Mouse (Mus musculus) CH12.LX (cell line): Measurements from ENCODE around the gene Tob1. TPM values are rescaled to one million over a fixed set of nuclear protein-coding genes. Genes with fewer than 3 reads are reported as not detected.

Experiments
- DNase-seq: peaks from one replicate; pipeline ENCODE4 v3.0.0-alpha.2; 2013; ENCODE audit errors: extremely low read depth
- H3K27ac ChIP-seq: 2 replicates; pipeline ENCODE4 v1.5.1; 2012; ENCODE audit warnings: low read depth, mild to moderate bottlenecking, control low read depth, moderate library complexity; ENCODE audit not compliant: insufficient read depth
- H3K27me3 ChIP-seq: replicated peaks from 2 replicates; pipeline ENCODE3; 2012; ENCODE audit warnings: inconsistent platforms
- H3K36me3 ChIP-seq, 2 experiments: replicated peaks in 1 of 2; 2 replicates each; pipeline versions ENCODE3 to v1.6.1; 2012; ENCODE audit warnings: inconsistent platforms in 1 of 2, low read length in 1 of 2, mild to moderate bottlenecking in 1 of 2, mixed read lengths in 1 of 2, moderate library complexity in 1 of 2; ENCODE audit not compliant: control insufficient read depth in 1 of 2, insufficient read depth in 1 of 2
- H3K4me1 ChIP-seq, 2 experiments: 2 replicates each; pipeline ENCODE4 v1.6.1; 2012; ENCODE audit warnings: inconsistent platforms in 1 of 2, moderate library complexity in 1 of 2; ENCODE audit not compliant: insufficient read depth in 2 of 2, control insufficient read depth in 1 of 2
- H3K4me2 ChIP-seq: 2 replicates; pipeline ENCODE4 v1.6.1; 2012; ENCODE audit warnings: low read depth, mild to moderate bottlenecking, control low read depth; ENCODE audit not compliant: poor library complexity, insufficient read depth, severe bottlenecking
- H3K4me3 ChIP-seq, 3 experiments: fragments of 150-350 bp in 1 of 3; sonication (generic) in 1 of 3; replicated peaks in 1 of 3; 2 replicates each; pipeline versions ENCODE3 to v1.5.1; 2011 to 2012; ENCODE audit warnings: low read depth in 2 of 3, low read length in 2 of 3, mild to moderate bottlenecking in 2 of 3, moderate library complexity in 2 of 3, control low read depth in 1 of 3, improper control_type of control experiment in 1 of 3, inconsistent platforms in 1 of 3, mixed read lengths in 1 of 3; ENCODE audit not compliant: poor library complexity in 1 of 3
- H3K79me2 ChIP-seq: replicated peaks from 2 replicates; pipeline ENCODE4 v1.6.1; 2012; ENCODE audit warnings: mild to moderate bottlenecking, moderate library complexity; ENCODE audit not compliant: control insufficient read depth, poor library complexity, insufficient read depth, severe bottlenecking; ENCODE audit errors: extremely low read depth
- H3K9ac ChIP-seq: 2 replicates; pipeline ENCODE4 v1.6.1; 2012; ENCODE audit warnings: low read depth, mild to moderate bottlenecking, control low read depth, moderate library complexity; ENCODE audit not compliant: insufficient read depth
- H3K9me3 ChIP-seq: replicated peaks from 2 replicates; pipeline ENCODE3; 2012; ENCODE audit warnings: low read length, inconsistent platforms, mixed read lengths
- BHLHE40 ChIP-seq: IDR thresholded peaks from 2 replicates; pipeline ENCODE4 v1.6.1; 2011; ENCODE audit warnings: mild to moderate bottlenecking, low read depth, low read length, improper control_type of control experiment
- CHD2 ChIP-seq: IDR thresholded peaks from 2 replicates; pipeline ENCODE4 v1.6.1; 2011; ENCODE audit warnings: low read length, improper control_type of control experiment
- CTCF ChIP-seq, 2 experiments: IDR thresholded peaks in 1 of 2; conservative IDR thresholded peaks in 1 of 2; 2 replicates each; pipeline ENCODE4 v1.5.1; 2011 to 2012; ENCODE audit warnings: low read depth in 2 of 2, low read length in 2 of 2, improper control_type of control experiment in 1 of 2, inconsistent platforms in 1 of 2, mild to moderate bottlenecking in 1 of 2, moderate library complexity in 1 of 2
- E2F4 ChIP-seq: IDR thresholded peaks from 2 replicates; pipeline ENCODE4 v1.6.1; 2011; ENCODE audit warnings: low read depth, low read length, improper control_type of control experiment; ENCODE audit not compliant: insufficient replicate concordance
- ELF1 ChIP-seq: IDR thresholded peaks from 2 replicates; pipeline ENCODE4 v1.6.1; 2014; ENCODE audit warnings: low read depth, mild to moderate bottlenecking, inconsistent platforms, low read length, improper control_type of control experiment
- HCFC1 ChIP-seq: IDR thresholded peaks from 2 replicates; pipeline ENCODE4 v1.6.1; 2012; ENCODE audit warnings: low read depth, mild to moderate bottlenecking, inconsistent platforms, low read length, improper control_type of control experiment
- JUN ChIP-seq: IDR thresholded peaks from 2 replicates; pipeline ENCODE4 v1.6.1; 2011; ENCODE audit warnings: low read depth, mild to moderate bottlenecking, low read length, improper control_type of control experiment, moderate library complexity; ENCODE audit not compliant: insufficient read depth
- JUND ChIP-seq: conservative IDR thresholded peaks from 2 replicates; pipeline ENCODE4 v1.6.1; 2011; ENCODE audit warnings: low read depth, low read length, improper control_type of control experiment
- KAT2A ChIP-seq: IDR thresholded peaks from 2 replicates; pipeline ENCODE4 v1.6.1; 2012; ENCODE audit warnings: low read length, improper control_type of control experiment, inconsistent platforms; ENCODE audit not compliant: insufficient replicate concordance
- MAFK ChIP-seq: IDR thresholded peaks from 2 replicates; pipeline ENCODE4 v1.6.1; 2011; ENCODE audit warnings: low read length, improper control_type of control experiment; ENCODE audit not compliant: insufficient replicate concordance
- MAX ChIP-seq: IDR thresholded peaks from 2 replicates; pipeline ENCODE4 v1.6.1; 2011; ENCODE audit warnings: low read length, improper control_type of control experiment
- MAZ ChIP-seq: IDR thresholded peaks from 2 replicates; pipeline ENCODE4 v1.6.1; 2012; ENCODE audit warnings: low read depth, mild to moderate bottlenecking, inconsistent platforms, low read length, improper control_type of control experiment, moderate library complexity
- MEF2A ChIP-seq: IDR thresholded peaks from 2 replicates; pipeline ENCODE4 v1.6.1; 2014; ENCODE audit warnings: low read depth, mild to moderate bottlenecking, inconsistent platforms, low read length, improper control_type of control experiment, borderline replicate concordance
- MXI1 ChIP-seq: IDR thresholded peaks from 2 replicates; pipeline ENCODE4 v1.6.1; 2011; ENCODE audit warnings: mild to moderate bottlenecking, low read depth, low read length, improper control_type of control experiment
- MYC ChIP-seq: IDR thresholded peaks from 2 replicates; pipeline ENCODE4 v1.6.1; 2011; ENCODE audit warnings: low read depth, mild to moderate bottlenecking, improper control_type of control experiment, low read length
- NELFE ChIP-seq: IDR thresholded peaks from 2 replicates; pipeline ENCODE4 v1.6.1; 2011; ENCODE audit warnings: low read depth, low read length, improper control_type of control experiment
- NRF1 ChIP-seq: IDR thresholded peaks from 2 replicates; pipeline ENCODE4 v1.6.1; 2014; ENCODE audit warnings: low read depth, mild to moderate bottlenecking, inconsistent platforms, low read length, improper control_type of control experiment, moderate library complexity
- POLR2A ChIP-seq: IDR thresholded peaks from 2 replicates; pipeline ENCODE4 v1.6.1; 2011; ENCODE audit warnings: low read depth, mild to moderate bottlenecking, improper control_type of control experiment, low read length
- POLR2AphosphoS2 ChIP-seq: IDR thresholded peaks from 2 replicates; pipeline ENCODE4 v1.6.1; 2011; ENCODE audit warnings: low read depth, low read length, improper control_type of control experiment
- RAD21 ChIP-seq: IDR thresholded peaks from 2 replicates; pipeline ENCODE4 v1.6.1; 2011; ENCODE audit warnings: low read depth, mild to moderate bottlenecking, low read length, improper control_type of control experiment, moderate library complexity
- RCOR1 ChIP-seq: conservative IDR thresholded peaks from 2 replicates; pipeline ENCODE4 v1.6.1; 2012; ENCODE audit warnings: low read depth, mild to moderate bottlenecking, inconsistent platforms, low read length, improper control_type of control experiment
- SIN3A ChIP-seq: IDR thresholded peaks from 2 replicates; pipeline ENCODE4 v1.6.1; 2012; ENCODE audit warnings: low read length, improper control_type of control experiment, inconsistent platforms
- SMC3 ChIP-seq: IDR thresholded peaks from 2 replicates; pipeline ENCODE4 v1.6.1; 2011; ENCODE audit warnings: low read depth, low read length, improper control_type of control experiment
- TBP ChIP-seq: conservative IDR thresholded peaks from 2 replicates; pipeline ENCODE4 v1.6.1; 2011; ENCODE audit warnings: low read depth, low read length, improper control_type of control experiment
- TCF12 ChIP-seq: IDR thresholded peaks from 2 replicates; pipeline ENCODE4 v1.6.1; 2014; ENCODE audit warnings: low read depth, mild to moderate bottlenecking, inconsistent platforms, low read length, improper control_type of control experiment
- UBTF ChIP-seq: IDR thresholded peaks from 2 replicates; pipeline ENCODE4 v1.6.1; 2012; ENCODE audit warnings: low read depth, mild to moderate bottlenecking, inconsistent platforms, low read length, improper control_type of control experiment, moderate library complexity
- USF1 ChIP-seq: IDR thresholded peaks from 2 replicates; pipeline ENCODE4 v1.6.1; 2014; ENCODE audit warnings: low read depth, mild to moderate bottlenecking, inconsistent platforms, low read length, improper control_type of control experiment
- ZC3H11A ChIP-seq: IDR thresholded peaks from 2 replicates; pipeline ENCODE4 v1.6.1; 2012; ENCODE audit warnings: low read depth, mild to moderate bottlenecking, inconsistent platforms, low read length, improper control_type of control experiment
- ZKSCAN1 ChIP-seq: IDR thresholded peaks from 2 replicates; pipeline ENCODE4 v1.6.1; 2012; ENCODE audit warnings: low read depth, inconsistent platforms, low read length, improper control_type of control experiment, borderline replicate concordance
- ZMIZ1 ChIP-seq: IDR thresholded peaks from 2 replicates; pipeline ENCODE4 v1.6.1; 2012; ENCODE audit warnings: low read depth, mild to moderate bottlenecking, inconsistent platforms, low read length, improper control_type of control experiment
- ZNF384 ChIP-seq: IDR thresholded peaks from 2 replicates; pipeline ENCODE4 v1.6.1; 2012; ENCODE audit warnings: low read depth, low read length, improper control_type of control experiment, inconsistent platforms
- dilution Hi-C: fragments of 300-500 bp; cut with MboI; formaldehyde crosslinking; loops from 2 replicates; pipeline ENCODE4 v1.14.3; 2020; ENCODE audit warnings: low sequenced_read_pairs; ENCODE audit not compliant: extremely low pct_unique_long_range_greater_than_20kb, extremely low pct_ligation_motif_present
- in situ Hi-C: fragments of 300-500 bp; cut with MboI; formaldehyde crosslinking; loops from 3 replicates; pipeline ENCODE4 v1.14.3; 2019; ENCODE audit warnings: low sequenced_read_pairs, low pct_ligation_motif_present, low pct_unique_long_range_greater_than_20kb, mixed read lengths
- polyA plus RNA-seq: library from polyadenylated mRNA; unstranded; fragments of >175 nt; gene quantifications from 2 replicates; pipeline ENCODE4 v1.2.1, GENCODE M21; 2012; ENCODE audit warnings: low read depth; ENCODE audit not compliant: insufficient read length
- total RNA-seq, 2 experiments: library from RNA; depleted of rRNA; stranded (reverse); fragments of 300-350 nt in 1 of 2; fragments of >200 nt in 1 of 2; gene quantifications; 2 replicates each; pipeline ENCODE4 v1.2.3; 2012 to 2014

Tob1 gene
- total and polyA plus RNA-seq, 3 experiments, result 9.0 to 14.3 (median 10.6) TPM

GRCm38 (mm10) chr11:94161867-94162581, 49.2 kb upstream of the Tob1 start:
- Histone ChIP-seq H3K4me3 (no peak overlapping the region), H3K9ac (no peak overlapping the region), H3K4me1 (peaks cover 47 to 59% of the 10 kb centered on the region in 2 experiments), H3K79me2 (no peaks in the 10 kb centered on the region), H3K9me3 (no peaks in the 10 kb centered on the region), H3K4me2 (peak overlapping the region; percentile 89; the same call in 1 of the 2 replicates), H3K27me3 (peaks cover 7% of the 10 kb centered on the region), H3K27ac (no peak overlapping the region), H3K36me3 (no peaks in the 10 kb centered on the region)
- in situ Hi-C loops (no loop called here), dilution Hi-C loops (no loop called here)
- no peak for DNase-seq
- no peak for TF ChIP-seq TCF12
- no peak for TF ChIP-seq MAX
- TF ChIP-seq HCFC1, result no peak
- TF ChIP-seq UBTF, result no peak
- no peak for TF ChIP-seq RAD21
- TF ChIP-seq JUND, result no peak
- no peak for TF ChIP-seq SMC3
- TF ChIP-seq KAT2A, result no peak
- no peak for TF ChIP-seq MXI1
- TF ChIP-seq MEF2A, result no peak
- TF ChIP-seq USF1, result no peak
- TF ChIP-seq JUN, result no peak
- no peak for TF ChIP-seq E2F4
- no peak for TF ChIP-seq NRF1
- TF ChIP-seq RCOR1, result no peak
- TF ChIP-seq ZC3H11A, result no peak
- TF ChIP-seq CTCF (conservative IDR thresholded peaks at IDR 0.05 in 1 of 2, IDR thresholded peaks at IDR 0.05 in 1 of 2; ENCODE audit: low read depth in 2 of 2, low read length in 2 of 2), result no peak

GRCm38 (mm10) chr11:94163005-94163767, 48.1 kb upstream of the Tob1 start:
- H3K4me2 ChIP-seq, result peak overlapping the region; percentile 30
- H3K79me2 ChIP-seq, result no peaks in the 10 kb centered on the region
- no peaks in the 10 kb centered on the region for H3K9me3 ChIP-seq
- in situ Hi-C loops, result no loop called here
- H3K27me3 ChIP-seq, result peaks cover 7% of the 10 kb centered on the region
- peak; percentile 72 for DNase-seq
- H3K27ac ChIP-seq, result peak overlapping the region; percentile 80
- H3K9ac ChIP-seq, result no peak overlapping the region
- dilution Hi-C loops, result no loop called here
- H3K4me3 ChIP-seq, result no peak overlapping the region
- no peaks in the 10 kb centered on the region for H3K36me3 ChIP-seq
- peaks cover 50 to 63% of the 10 kb centered on the region in 2 experiments for H3K4me1 ChIP-seq
- TF ChIP-seq TBP (peak; percentile 33; the same call in 1 of the 2 replicates), ELF1 (no peak), CHD2 (peak; percentile 77), ZKSCAN1 (no peak), POLR2AphosphoS2 (no peak), POLR2A (0 out of 2 replicates have a peak, but pooled peaks have one; percentile 27), MAZ (peak; percentile 87; the same call in 1 of the 2 replicates), SIN3A (peak; percentile 80), NRF1 (no peak), USF1 (no peak), MAFK (peak; percentile 49; the same call in 1 of the 2 replicates), ZNF384 (no peak), E2F4 (no peak), HCFC1 (peak; percentile 15; the same call in 1 of the 2 replicates), ZMIZ1 (no peak), NELFE (no peak), MYC (peak; percentile 81), BHLHE40 (peak; percentile 51; the same call in 1 of the 2 replicates), MEF2A (peak; percentile 74)
